Mouse (Mus musculus) forebrain, embryonic 16.5 days (tissue): ENCODE results near the gene Brip1. TPM values are rescaled to one million over a fixed set of nuclear protein-coding genes. Genes with fewer than 3 reads are reported as not detected.

Source experiments
- ATAC-seq: fragments of 200-750 bp; cut with Nextera tagmentation; 2 replicates; pipeline ENCODE4 v1.8.0; 2017; ENCODE audit warnings: mild to moderate bottlenecking, moderate library complexity
- H3K27ac ChIP-seq: fragments of 300-500 bp; sonication (generic); 2 replicates; pipeline ENCODE4 v1.5.1; 2014; ENCODE audit warnings: low read length, control low read depth
- H3K27me3 ChIP-seq: fragments of 300-500 bp; sonication (generic); replicated peaks from 2 replicates; pipeline ENCODE4 v1.6.1; 2014; ENCODE audit warnings: low read length; ENCODE audit not compliant: control insufficient read depth, insufficient read depth
- H3K36me3 ChIP-seq: fragments of 300-500 bp; sonication (generic); 2 replicates; pipeline ENCODE4 v1.6.1; 2014; ENCODE audit not compliant: control insufficient read depth, insufficient read depth
- H3K4me1 ChIP-seq: fragments of 300-500 bp; sonication (generic); replicated peaks from 2 replicates; pipeline ENCODE4 v1.6.1; 2014; ENCODE audit warnings: low read length; ENCODE audit not compliant: control insufficient read depth, insufficient read depth
- H3K4me2 ChIP-seq: fragments of 300-500 bp; sonication (generic); 2 replicates; pipeline ENCODE4 v1.6.1; 2014; ENCODE audit warnings: mild to moderate bottlenecking, low read length, control low read depth
- H3K4me3 ChIP-seq: fragments of 300-500 bp; sonication (generic); replicated peaks from 2 replicates; pipeline ENCODE4 v1.5.1; 2014; ENCODE audit warnings: mild to moderate bottlenecking, low read length, control low read depth
- H3K9ac ChIP-seq: fragments of 300-500 bp; sonication (generic); replicated peaks from 2 replicates; pipeline ENCODE4 v1.6.1; 2014; ENCODE audit warnings: low read depth, low read length, control low read depth
- H3K9me3 ChIP-seq: fragments of 300-500 bp; sonication (generic); 2 replicates; pipeline ENCODE4 v1.6.1; 2016; ENCODE audit warnings: low read length; ENCODE audit not compliant: control insufficient read depth
- WGBS: fragments of 180-500 bp; shearing (Covaris S2); extraction: QIAGEN DNeasy Blood & Tissue Kit; methylation state at CpG from one replicate; pipeline ENCODE4 v1.1.7; 2014; 5-methylcytosine and 5-hydroxymethylcytosine counted together
- polyA plus RNA-seq: library from polyadenylated mRNA; unstranded; fragments of >200 nt; fragmentation: Nextera tagmentation; extraction: Ambion mirVana; gene quantifications from 2 replicates; pipeline ENCODE4 v1.2.1, GENCODE M21; 2015

The Brip1 gene
- polyA plus RNA-seq, 1 experiment from 2014 or later, result 2.9 TPM

GRCm38 (mm10) chr11:86155638-86156037, 45.4 kb downstream of the Brip1 start:
- H3K27me3 ChIP-seq, result no peaks in the 10 kb centered on the region
- H3K4me1 ChIP-seq, result peaks cover 2% of the 10 kb centered on the region; the same call in 1 of the 2 replicates
- H3K36me3 ChIP-seq, result no peaks in the 10 kb centered on the region
- H3K9ac ChIP-seq, result no peak overlapping the region
- no peaks in the 10 kb centered on the region for H3K9me3 ChIP-seq
- no peak overlapping the region for H3K4me2 ChIP-seq
- 61% methylated on average over 5 of the region's 5 CpGs for WGBS
- no peak overlapping the region for H3K4me3 ChIP-seq
- no peak overlapping the region for H3K27ac ChIP-seq
- no peak for ATAC-seq

- Histone ChIP-seq H3K4me2 (no peak overlapping the region), H3K9me3 (no peaks in the 10 kb centered on the region), H3K4me1 (no peaks in the 10 kb centered on the region), H3K27ac (no peak overlapping the region), H3K36me3 (no peaks in the 10 kb centered on the region), H3K27me3 (no peaks in the 10 kb centered on the region), H3K4me3 (no peak overlapping the region), H3K9ac (no peak overlapping the region)
- ATAC-seq, result no peak
- WGBS, result 94% methylated on average over 3 of the region's 3 CpGs
Measured at GRCm38 (mm10) chr11:86131324-86131723, 69.7 kb downstream of the Brip1 start.

- 85% methylated on average over 7 of the region's 7 CpGs for WGBS
- Histone ChIP-seq H3K9me3 (no peaks in the 10 kb centered on the region), H3K4me1 (no peaks in the 10 kb centered on the region), H3K9ac (no peak overlapping the region), H3K27me3 (no peaks in the 10 kb centered on the region), H3K4me2 (no peak overlapping the region), H3K4me3 (no peak overlapping the region), H3K27ac (no peak overlapping the region), H3K36me3 (no peaks in the 10 kb centered on the region)
- ATAC-seq, result no peak
Measured at GRCm38 (mm10) chr11:86117078-86117869, 83.7 kb downstream of the Brip1 start.

- Histone ChIP-seq H3K27ac (no peak overlapping the region), H3K4me2 (no peak overlapping the region), H3K36me3 (no peaks in the 10 kb centered on the region), H3K9ac (no peak overlapping the region), H3K4me3 (no peak overlapping the region), H3K9me3 (no peaks in the 10 kb centered on the region), H3K27me3 (no peaks in the 10 kb centered on the region), H3K4me1 (no peaks in the 10 kb centered on the region)
- ATAC-seq, result no peak
- 96% methylated on average over 1 of the region's 1 CpGs for WGBS
Measured at GRCm38 (mm10) chr11:86115955-86116354, 85.0 kb downstream of the Brip1 start.

- H3K4me1 ChIP-seq, result no peaks in the 10 kb centered on the region
- WGBS, result 97% methylated on average over 4 of the region's 4 CpGs
- no peak overlapping the region for H3K4me3 ChIP-seq
- no peaks in the 10 kb centered on the region for H3K36me3 ChIP-seq
- no peak overlapping the region for H3K9ac ChIP-seq
- no peaks in the 10 kb centered on the region for H3K27me3 ChIP-seq
- H3K9me3 ChIP-seq, result no peaks in the 10 kb centered on the region
- H3K4me2 ChIP-seq, result no peak overlapping the region
- H3K27ac ChIP-seq, result no peak overlapping the region
- no peak for ATAC-seq
Measured at GRCm38 (mm10) chr11:86107276-86107675, 93.7 kb downstream of the Brip1 start.

- Histone ChIP-seq H3K4me1 (no peaks in the 10 kb centered on the region), H3K4me3 (no peak overlapping the region), H3K9me3 (no peaks in the 10 kb centered on the region), H3K9ac (no peak overlapping the region), H3K27ac (no peak overlapping the region), H3K36me3 (no peaks in the 10 kb centered on the region), H3K27me3 (no peaks in the 10 kb centered on the region), H3K4me2 (no peak overlapping the region)
- no peak for ATAC-seq
Measured at GRCm38 (mm10) chr11:86106596-86106995, 94.4 kb downstream of the Brip1 start.

- Histone ChIP-seq H3K27ac (no peak overlapping the region), H3K4me2 (no peak overlapping the region), H3K36me3 (no peaks in the 10 kb centered on the region), H3K9me3 (no peaks in the 10 kb centered on the region), H3K4me1 (no peaks in the 10 kb centered on the region), H3K9ac (no peak overlapping the region), H3K4me3 (no peak overlapping the region), H3K27me3 (no peaks in the 10 kb centered on the region)
- WGBS, result 86% methylated on average over 6 of the region's 6 CpGs
- no peak for ATAC-seq
Measured at GRCm38 (mm10) chr11:86101191-86101590, 99.8 kb downstream of the Brip1 start.

- Histone ChIP-seq H3K9ac (no peak overlapping the region), H3K36me3 (no peaks in the 10 kb centered on the region), H3K9me3 (no peaks in the 10 kb centered on the region), H3K27ac (no peak overlapping the region), H3K4me1 (no peaks in the 10 kb centered on the region), H3K27me3 (no peaks in the 10 kb centered on the region), H3K4me2 (no peak overlapping the region), H3K4me3 (no peak overlapping the region)
- no peak for ATAC-seq
- 69% methylated on average over 2 of the region's 2 CpGs for WGBS
Measured at GRCm38 (mm10) chr11:86099341-86099740, 101.7 kb downstream of the Brip1 start.

GRCm38 (mm10) chr11:86088815-86089214, 112.2 kb downstream of the Brip1 start:
- H3K9me3 ChIP-seq, result no peaks in the 10 kb centered on the region
- no peak for ATAC-seq
- no peaks in the 10 kb centered on the region for H3K4me1 ChIP-seq
- H3K4me2 ChIP-seq, result no peak overlapping the region
- no peak overlapping the region for H3K9ac ChIP-seq
- no peak overlapping the region for H3K4me3 ChIP-seq
- H3K36me3 ChIP-seq, result no peaks in the 10 kb centered on the region
- H3K27ac ChIP-seq, result no peak overlapping the region
- H3K27me3 ChIP-seq, result no peaks in the 10 kb centered on the region

- no peak overlapping the region for H3K4me3 ChIP-seq
- H3K27me3 ChIP-seq, result no peaks in the 10 kb centered on the region
- no peak for ATAC-seq
- no peak overlapping the region for H3K4me2 ChIP-seq
- H3K27ac ChIP-seq, result no peak overlapping the region
- H3K36me3 ChIP-seq, result no peaks in the 10 kb centered on the region
- no peaks in the 10 kb centered on the region for H3K9me3 ChIP-seq
- 87% methylated on average over 4 of the region's 4 CpGs for WGBS
- no peak overlapping the region for H3K9ac ChIP-seq
- H3K4me1 ChIP-seq, result no peaks in the 10 kb centered on the region
Measured at GRCm38 (mm10) chr11:86084522-86084921, 116.5 kb downstream of the Brip1 start.
